Mouse (Mus musculus) heart, embryonic 11.5 days (tissue): ENCODE results near the gene Tmem217. TPM values are rescaled to one million over a fixed set of nuclear protein-coding genes. Genes with fewer than 3 reads are reported as not detected.
"Not testable (repeated sequence)": the region's sequence is repeated elsewhere in the genome, so short reads cannot be mapped to it uniquely, and the experiment has no call there.

Experiments used
- ATAC-seq: fragments of 200-750 bp; cut with Nextera tagmentation; replicated peaks from 2 replicates; pipeline ENCODE4 v1.8.0; 2017; ENCODE audit warnings: moderate library complexity; ENCODE audit not compliant: insufficient number of reproducible peaks, low FRiP score, low TSS enrichment
- H3K27ac ChIP-seq: fragments of 300-500 bp; sonication (generic); 2 replicates; pipeline ENCODE4 v1.5.1; 2014; ENCODE audit warnings: mild to moderate bottlenecking, low read depth, low read length
- H3K27me3 ChIP-seq: fragments of 300-500 bp; sonication (generic); 2 replicates; pipeline ENCODE4 v1.6.1; 2014; ENCODE audit warnings: mild to moderate bottlenecking, low read length, mixed read lengths; ENCODE audit not compliant: control insufficient read depth, insufficient read depth
- H3K36me3 ChIP-seq: fragments of 300-500 bp; sonication (generic); 2 replicates; pipeline ENCODE4 v1.6.1; 2014; ENCODE audit warnings: mild to moderate bottlenecking, low read length, moderate library complexity, mixed read lengths; ENCODE audit not compliant: control insufficient read depth, insufficient read depth
- H3K4me1 ChIP-seq: fragments of 300-500 bp; sonication (generic); 2 replicates; pipeline ENCODE4 v1.6.1; 2014; ENCODE audit warnings: low read length; ENCODE audit not compliant: control insufficient read depth, insufficient read depth
- H3K4me2 ChIP-seq: fragments of 300-500 bp; sonication (generic); 2 replicates; pipeline ENCODE4 v1.6.1; 2014; ENCODE audit warnings: mild to moderate bottlenecking, moderate library complexity
- H3K4me3 ChIP-seq: fragments of 300-500 bp; sonication (generic); 2 replicates; pipeline ENCODE4 v1.5.1; 2014; ENCODE audit warnings: low read depth, low read length
- H3K9ac ChIP-seq: fragments of 300-500 bp; sonication (generic); 2 replicates; pipeline ENCODE4 v1.6.1; 2014; ENCODE audit warnings: mild to moderate bottlenecking, low read depth, low read length, moderate library complexity
- H3K9me3 ChIP-seq: fragments of 300-500 bp; sonication (generic); replicated peaks from 2 replicates; pipeline ENCODE4 v1.6.1; 2016; ENCODE audit warnings: low read length; ENCODE audit not compliant: control insufficient read depth
- WGBS: fragments of 180-500 bp; shearing (Covaris S2); extraction: QIAGEN DNeasy Blood & Tissue Kit; methylation state at CpG from one replicate; pipeline ENCODE4 v1.1.7; 2014; ENCODE audit not compliant: insufficient replicate concordance; 5-methylcytosine and 5-hydroxymethylcytosine counted together
- polyA plus RNA-seq: library from polyadenylated mRNA; unstranded; fragments of >200 nt; fragmentation: Nextera tagmentation; extraction: Ambion mirVana; gene quantifications from 2 replicates; pipeline ENCODE4 v1.2.1, GENCODE M21; 2014

The Tmem217 gene
- polyA plus RNA-seq, 1 experiment from 2014 or later: 0.13 TPM

GRCm38 (mm10) chr17:29503700-29504099 lies 48.5 kb downstream of the Tmem217 start:
- Histone ChIP-seq H3K9ac (no peak overlapping the region), H3K36me3 (no peaks in the 10 kb centered on the region), H3K27me3 (no peaks in the 10 kb centered on the region), H3K9me3 (no peaks in the 10 kb centered on the region), H3K4me3 (no peak overlapping the region), H3K4me2 (no peak overlapping the region), H3K27ac (no peak overlapping the region), H3K4me1 (peaks cover 8% of the 10 kb centered on the region)
- WGBS: 77% methylated on average over 5 of the region's 5 CpGs
- ATAC-seq: no peak

GRCm38 (mm10) chr17:29502669-29503665 lies 49.2 kb downstream of the Tmem217 start:
- 12% methylated on average over 32 of the region's 32 CpGs for WGBS
- H3K9me3 ChIP-seq: no peaks in the 10 kb centered on the region
- H3K36me3 ChIP-seq: no peaks in the 10 kb centered on the region
- H3K4me1 ChIP-seq: peaks cover 9% of the 10 kb centered on the region; the same call in 1 of the 2 replicates
- H3K4me3 ChIP-seq: peak overlapping the region; percentile 24
- no peak for ATAC-seq
- no peaks in the 10 kb centered on the region for H3K27me3 ChIP-seq
- H3K27ac ChIP-seq: peak overlapping the region; percentile 58
- peak overlapping the region; percentile 59 for H3K4me2 ChIP-seq
- H3K9ac ChIP-seq: peak overlapping the region; percentile 12; the same call in 1 of the 2 replicates

GRCm38 (mm10) chr17:29502005-29502668 lies 50.0 kb downstream of the Tmem217 start:
- no peak for ATAC-seq
- peak overlapping the region; percentile 58 for H3K27ac ChIP-seq
- no peaks in the 10 kb centered on the region for H3K9me3 ChIP-seq
- no peak overlapping the region for H3K9ac ChIP-seq
- H3K4me3 ChIP-seq: no peak overlapping the region
- no peaks in the 10 kb centered on the region for H3K36me3 ChIP-seq
- peak overlapping the region; percentile 59 for H3K4me2 ChIP-seq
- peaks cover 11% of the 10 kb centered on the region; the same call in 1 of the 2 replicates for H3K4me1 ChIP-seq
- WGBS: 69% methylated on average over 7 of the region's 7 CpGs
- no peaks in the 10 kb centered on the region for H3K27me3 ChIP-seq

- H3K9me3 ChIP-seq: no peaks in the 10 kb centered on the region
- ATAC-seq: peak; percentile 82
- peak overlapping the region; percentile 32; the same call in 1 of the 2 replicates for H3K4me2 ChIP-seq
- no peak overlapping the region for H3K4me3 ChIP-seq
- H3K4me1 ChIP-seq: peaks cover 11% of the 10 kb centered on the region; the same call in 1 of the 2 replicates
- H3K36me3 ChIP-seq: 0 out of 2 replicates have a peak, but pooled peaks cover 2% of the 10 kb centered on the region
- H3K27ac ChIP-seq: 0 out of 2 replicates have a peak overlapping the region, but pooled peaks have one; percentile 86
- no peak overlapping the region; the same call in 1 of the 2 replicates for H3K9ac ChIP-seq
- no peaks in the 10 kb centered on the region for H3K27me3 ChIP-seq
- 62% methylated on average over 17 of the region's 17 CpGs for WGBS
These were observed 51.2 kb downstream of the Tmem217 start for GRCm38 (mm10) chr17:29500802-29501469.

- Histone ChIP-seq H3K9ac (peak overlapping the region; percentile 43; the same call in 1 of the 2 replicates), H3K27me3 (no peaks in the 10 kb centered on the region), H3K4me1 (peaks cover 11% of the 10 kb centered on the region; the same call in 1 of the 2 replicates), H3K4me2 (peak overlapping the region; percentile 32; the same call in 1 of the 2 replicates), H3K36me3 (0 out of 2 replicates have a peak, but pooled peaks cover 2% of the 10 kb centered on the region), H3K4me3 (no peak overlapping the region), H3K9me3 (no peaks in the 10 kb centered on the region), H3K27ac (peak overlapping the region; percentile 86)
- ATAC-seq: no peak
- 65% methylated on average over 7 of the region's 7 CpGs for WGBS
These were observed 51.9 kb downstream of the Tmem217 start for GRCm38 (mm10) chr17:29500243-29500740.

GRCm38 (mm10) chr17:29499511-29499910 lies 52.7 kb downstream of the Tmem217 start:
- H3K9ac ChIP-seq: peak overlapping the region; percentile 12; the same call in 1 of the 2 replicates
- H3K27ac ChIP-seq: peak overlapping the region; percentile 86
- 0 out of 2 replicates have a peak, but pooled peaks have one; percentile 60 for ATAC-seq
- WGBS: 62% methylated on average over 6 of the region's 6 CpGs
- peaks cover 14% of the 10 kb centered on the region for H3K4me1 ChIP-seq
- H3K27me3 ChIP-seq: no peaks in the 10 kb centered on the region
- H3K4me2 ChIP-seq: no peak overlapping the region
- H3K9me3 ChIP-seq: no peaks in the 10 kb centered on the region
- H3K36me3 ChIP-seq: peaks cover 5% of the 10 kb centered on the region
- no peak overlapping the region for H3K4me3 ChIP-seq

- WGBS: 85% methylated on average over 2 of the region's 2 CpGs
- not testable (repeated sequence) for H3K36me3 ChIP-seq, H3K4me2 ChIP-seq, H3K27me3 ChIP-seq, H3K9me3 ChIP-seq, ATAC-seq, H3K9ac ChIP-seq, H3K4me3 ChIP-seq
- peaks cover 15% of the 10 kb centered on the region for H3K4me1 ChIP-seq
- peak overlapping the region; percentile 86 for H3K27ac ChIP-seq
These were observed 53.2 kb downstream of the Tmem217 start for GRCm38 (mm10) chr17:29498952-29499351.

GRCm38 (mm10) chr17:29498028-29498427 lies 54.2 kb downstream of the Tmem217 start:
- H3K9me3 ChIP-seq: no peaks in the 10 kb centered on the region
- H3K4me2 ChIP-seq: no peak overlapping the region
- no peak overlapping the region for H3K9ac ChIP-seq
- 39% methylated on average over 4 of the region's 4 CpGs for whole genome bisulfite sequencing
- H3K36me3 ChIP-seq: peaks cover 13% of the 10 kb centered on the region
- H3K27me3 ChIP-seq: no peaks in the 10 kb centered on the region
- ATAC-seq: no peak
- H3K27ac ChIP-seq: peak overlapping the region; percentile 46; the same call in 1 of the 2 replicates
- H3K4me1 ChIP-seq: peaks cover 17% of the 10 kb centered on the region
- no peak overlapping the region for H3K4me3 ChIP-seq
